Mouse (Mus musculus): Measurements from ENCODE around the gene Hspb2. TPM values are rescaled to one million over a fixed set of nuclear protein-coding genes. Genes with fewer than 3 reads are reported as not detected.
A peak's percentile ranks its signal among the peaks of the same experiment; 100 is the strongest.

Hspb2 gene
- total RNA-seq (2021), result 100 to 1,000 TPM; 141 to 154 TPM

DNA sequence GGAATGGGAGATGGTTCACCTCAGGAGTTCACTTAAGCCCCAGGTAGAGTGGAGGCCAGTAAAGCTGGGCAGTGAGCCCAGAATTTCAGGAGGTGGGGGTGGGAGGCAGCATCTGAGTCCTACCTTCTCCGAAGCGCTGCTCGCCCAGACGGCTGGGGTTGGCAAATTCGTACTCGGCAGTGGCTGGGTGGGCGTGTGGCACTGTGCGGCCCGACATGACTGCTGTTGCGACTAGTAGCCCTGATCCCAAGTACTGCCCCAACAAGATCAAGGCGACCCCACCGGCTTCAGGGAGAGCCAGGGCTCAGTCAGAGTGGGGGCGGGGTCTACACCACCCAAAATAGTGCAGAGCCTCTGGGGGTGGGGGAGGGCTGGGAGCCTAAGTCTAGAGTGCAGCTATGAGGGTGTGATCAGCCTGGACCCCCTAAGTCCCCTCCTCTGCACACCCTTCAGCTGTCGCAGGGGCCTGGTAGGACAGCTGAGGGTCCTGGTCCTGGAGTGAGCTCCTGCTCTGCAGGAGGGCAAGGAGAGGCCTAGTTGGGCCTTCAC, at the start of gene Hspb2:
TSS of gene Hspb2 (minus strand) at position 301 of the 549 bp plus-strand sequence.
- no peak for DNase-seq (ENCODE audit: low spot score)
- intact Hi-C loops (cut with DNase I), result no loop called here

DNA sequence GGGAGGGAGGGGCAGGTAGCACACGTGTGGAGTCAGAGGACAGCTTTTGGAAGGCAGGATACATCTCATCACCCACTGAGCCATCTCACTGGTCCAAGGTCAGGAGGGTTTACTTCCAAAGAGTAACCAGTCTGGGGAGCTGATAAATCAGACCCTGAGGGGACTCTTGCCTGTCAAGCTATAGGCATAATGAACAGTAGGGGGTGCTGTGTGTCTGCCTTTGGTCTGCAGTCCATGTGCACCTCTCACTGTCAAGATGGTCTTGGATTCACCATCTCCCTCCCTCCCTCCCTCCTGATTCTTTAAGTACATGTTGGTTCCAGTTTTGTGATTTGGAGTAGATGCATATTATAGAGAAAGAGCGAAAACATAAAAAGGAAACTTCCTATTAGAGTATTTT, 48.8 kb upstream of the Hspb2 start:
- intact Hi-C loops (cut with DNase I), result loop anchor here (2.0 to 5.0 kb wide), 2 partner anchors 206 to 350 kb away; partner anchors contain the start of gene Sik2
- DNase-seq (ENCODE audit: low spot score), result no peak

DNA sequence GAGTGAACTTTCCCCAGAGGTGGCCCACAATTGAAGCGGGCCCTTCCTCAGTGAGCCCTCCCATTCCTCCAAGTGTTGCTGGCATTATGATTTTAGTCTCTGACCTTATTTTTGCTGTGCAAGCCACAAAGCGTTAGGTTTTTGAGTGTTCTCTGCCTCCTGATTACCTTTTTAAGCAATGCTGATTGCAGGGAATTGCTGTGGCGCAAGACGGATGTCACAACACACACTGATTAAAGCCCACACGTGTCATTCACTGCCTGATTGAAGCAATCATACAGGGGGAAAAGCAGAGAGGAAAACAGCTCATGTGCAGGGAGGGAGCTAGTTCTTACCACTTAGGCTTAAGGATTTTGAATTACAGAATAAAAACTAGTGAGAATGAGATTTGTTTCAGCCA, 46.2 kb upstream of the Hspb2 start:
- DNase-seq (ENCODE audit: low spot score), result no peak
- intact Hi-C loops (cut with DNase I), result no loop called here

DNA sequence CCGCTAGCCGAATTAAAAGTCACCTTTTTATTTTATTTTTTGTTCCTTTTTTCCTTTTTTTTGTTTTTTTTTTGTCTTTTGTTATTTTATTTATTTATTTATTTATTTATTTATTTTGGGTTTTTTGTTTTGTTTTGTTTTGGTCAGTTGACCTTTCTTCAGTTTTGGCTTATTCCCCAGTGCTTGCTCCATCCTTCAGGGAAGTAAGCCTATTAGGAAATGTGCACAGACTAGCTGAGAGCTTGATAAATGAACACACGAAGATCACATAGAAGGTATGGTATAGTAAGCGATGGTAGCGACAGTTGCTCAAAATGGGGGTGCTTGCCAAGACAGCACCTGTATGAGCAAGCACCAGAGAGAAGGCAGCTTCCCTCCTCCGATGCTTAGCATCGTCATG, 45.5 kb upstream of the Hspb2 start:
- intact Hi-C loops (cut with DNase I), result no loop called here
- DNase-seq (ENCODE audit: low spot score), result no peak

DNA sequence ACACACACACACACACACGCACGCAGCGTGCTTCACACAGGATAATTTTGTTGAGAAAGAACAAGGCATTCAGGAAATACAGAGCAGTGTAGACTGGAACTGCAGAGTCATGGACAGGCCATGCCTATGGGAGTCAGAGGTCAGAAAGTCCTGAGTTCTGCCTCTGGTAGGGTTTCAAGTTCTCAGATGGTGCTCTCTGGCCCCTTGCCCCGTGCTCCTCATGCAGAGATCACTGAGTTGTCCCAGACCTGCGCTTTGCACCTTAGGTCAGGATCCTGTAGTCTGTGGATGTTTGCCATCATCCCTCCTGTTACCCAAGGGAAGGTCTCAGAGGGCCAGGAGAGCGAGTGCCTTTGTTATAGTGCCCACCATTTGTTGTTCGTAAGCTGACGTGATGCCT, 44.6 kb upstream of the Hspb2 start:
- intact Hi-C loops (cut with DNase I), result no loop called here
- no peak for DNase-seq (ENCODE audit: low spot score)

DNA sequence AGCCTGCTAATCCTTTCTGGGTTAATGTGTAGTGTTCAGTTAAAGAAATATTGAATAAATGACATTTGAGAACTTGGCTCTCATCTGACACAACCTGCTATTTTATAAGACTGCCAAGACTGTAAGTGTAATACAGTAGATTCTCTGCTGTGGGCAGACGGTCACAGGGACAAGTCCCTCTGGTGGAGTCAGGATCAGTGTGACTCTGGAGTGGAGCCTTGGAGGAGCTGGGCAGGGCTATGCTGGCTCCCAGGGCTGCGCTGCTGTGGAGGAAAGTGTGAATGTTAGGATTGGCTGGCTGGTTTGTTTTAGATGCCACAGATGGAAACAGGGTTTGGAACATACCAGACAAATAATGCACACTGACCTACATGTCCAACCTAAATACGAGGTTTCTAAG, 43.1 kb upstream of the Hspb2 start:
- no peak for DNase-seq (ENCODE audit: low spot score)
- intact Hi-C loops (cut with DNase I), result no loop called here

DNA sequence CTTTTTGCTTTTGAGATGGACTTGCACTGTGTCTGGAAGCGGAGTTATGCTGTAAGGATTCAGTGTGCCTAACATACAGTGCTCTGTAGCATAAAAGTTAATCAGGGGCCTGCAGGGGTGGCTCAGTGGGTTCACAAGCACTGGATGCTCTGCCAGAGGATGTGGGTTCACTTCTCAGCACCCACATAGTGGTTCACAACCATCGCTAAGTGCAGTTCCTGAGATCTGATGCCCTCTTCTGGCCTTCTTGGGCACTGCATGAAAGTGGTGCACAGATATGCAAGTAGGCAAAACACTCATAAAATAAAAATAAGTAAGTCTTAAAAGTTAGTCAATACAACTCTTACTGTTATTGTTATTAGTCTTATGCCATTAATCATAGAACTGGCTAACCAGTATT, 30.0 kb upstream of the Hspb2 start:
- DNase-seq (ENCODE audit: low spot score), result no peak
- intact Hi-C loops (cut with DNase I), result no loop called here

DNA sequence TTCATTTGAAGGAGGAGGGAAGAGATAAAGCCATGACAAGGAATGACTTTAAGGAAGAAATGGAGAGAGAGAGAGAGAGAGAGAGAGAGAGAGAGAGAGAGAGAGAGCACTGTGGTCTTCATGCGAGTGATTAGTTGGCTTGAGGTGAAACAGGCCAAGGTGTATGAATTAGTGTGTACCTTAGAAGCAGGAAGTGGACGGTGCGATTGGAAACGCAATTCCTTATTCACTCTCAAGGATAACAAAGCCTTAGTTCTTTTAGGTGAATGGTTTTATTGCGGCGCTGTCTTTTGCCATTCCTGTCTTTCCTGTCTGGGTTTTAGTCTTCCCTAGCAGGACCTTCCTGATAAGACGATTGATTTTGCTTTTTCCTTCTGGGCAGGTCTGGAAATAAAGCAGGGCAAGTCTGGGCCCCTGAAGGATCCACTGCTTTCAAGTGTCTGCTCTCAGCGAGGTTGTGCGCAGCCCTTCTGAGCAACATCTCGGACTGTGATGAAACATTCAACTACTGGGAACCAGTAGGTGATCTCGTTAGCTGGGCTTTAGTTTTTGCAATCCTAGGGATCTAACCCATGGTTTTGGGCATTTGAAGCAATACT, 24.1 kb upstream of the Hspb2 start:
- intact Hi-C loops (cut with DNase I), result no loop called here
- no peak for DNase-seq (ENCODE audit: low spot score)

DNA sequence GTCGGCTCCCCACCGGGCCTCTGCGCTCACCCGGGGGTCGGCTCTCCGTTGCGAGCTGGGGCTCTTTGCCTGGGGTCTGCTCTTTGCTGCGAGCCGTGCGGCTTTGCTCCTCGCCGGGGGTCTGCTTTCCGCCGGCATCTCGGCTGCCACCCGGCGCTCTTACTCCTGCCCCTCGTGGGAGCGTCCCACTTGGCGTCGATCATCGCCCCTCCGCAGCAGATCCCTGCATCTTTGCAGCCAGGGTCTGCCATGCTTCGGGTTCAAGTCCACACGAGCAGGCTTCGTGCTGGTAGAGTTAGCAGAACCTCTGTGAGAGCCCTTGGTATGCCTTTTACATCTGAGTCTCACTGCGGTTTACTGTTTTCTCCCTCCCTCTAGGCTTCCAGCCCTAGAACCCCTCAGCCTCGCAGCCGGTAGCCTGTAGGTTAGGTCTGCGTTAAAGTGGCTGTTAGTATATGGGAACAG, 23.5 kb upstream of the Hspb2 start:
- no peak for DNase-seq (ENCODE audit: low spot score)
- intact Hi-C loops (cut with DNase I), result no loop called here

DNA sequence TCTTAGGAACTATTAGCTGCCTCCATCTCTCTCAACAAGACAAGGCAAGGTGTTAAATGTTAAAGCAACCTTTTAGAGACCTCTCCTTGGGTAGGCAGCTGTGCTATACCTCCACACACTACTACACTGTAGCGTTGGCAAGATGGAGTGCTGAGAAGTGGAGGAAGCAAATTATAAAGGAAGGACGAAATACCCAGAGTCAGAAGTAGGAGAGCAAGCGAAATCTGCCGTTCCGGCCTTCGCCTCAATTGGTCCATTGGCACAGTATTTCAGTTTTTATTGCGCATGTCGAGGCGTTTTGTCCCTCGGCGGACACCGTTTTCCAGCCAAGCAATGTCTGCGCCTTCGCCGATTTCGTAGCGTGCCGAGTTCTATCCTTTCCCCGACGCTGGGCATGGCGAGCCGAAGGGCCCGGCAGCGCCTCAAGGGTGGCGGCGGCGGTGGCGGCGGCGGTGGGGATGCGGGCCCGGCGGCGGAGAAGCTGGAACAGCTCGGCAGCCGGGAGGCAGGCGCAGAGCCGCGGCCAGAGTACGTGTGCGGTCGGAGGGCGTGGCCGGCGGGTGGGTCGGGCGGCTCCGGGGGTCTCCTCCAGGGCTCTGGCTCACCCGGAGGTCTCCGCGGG, 22.9 kb upstream of the Hspb2 start, which contains the start of the genes Alg9 and 1110032A03Rik:
TSS of gene Alg9 (plus strand) at position 29 of the 622 bp plus-strand sequence.
TSS of gene 1110032A03Rik (minus strand) at position 530 of the 622 bp plus-strand sequence.
- intact Hi-C loops (cut with DNase I), result no loop called here

DNA sequence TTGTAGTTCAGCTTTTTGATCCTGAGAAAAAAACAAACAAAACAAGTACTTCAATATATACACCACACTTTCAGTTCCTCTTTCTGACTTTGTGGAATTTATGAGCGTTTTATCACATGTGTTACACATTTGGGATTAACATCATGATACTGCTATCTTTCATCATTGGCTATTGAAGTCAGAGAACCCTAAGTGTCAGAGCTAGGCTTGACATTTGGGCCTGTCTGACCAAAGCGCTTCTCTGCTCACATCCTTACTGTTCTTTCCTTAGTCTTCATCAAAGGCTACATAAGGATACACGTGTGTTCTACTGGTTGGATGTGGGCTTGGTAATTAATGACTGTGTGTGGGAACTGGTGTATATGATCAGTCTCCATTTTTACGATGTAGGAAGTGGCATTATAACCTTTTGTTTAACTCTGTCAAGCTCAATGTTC, 21.9 kb upstream of the Hspb2 start:
- DNase-seq (ENCODE audit: low spot score), result no peak
- intact Hi-C loops (cut with DNase I), result no loop called here

More for the DNA sequence above, 22.9 kb upstream of the Hspb2 start, which contains the start of the genes Alg9 and 1110032A03Rik:
- peak; percentile 67 for DNase-seq (ENCODE audit: low spot score)

DNA sequence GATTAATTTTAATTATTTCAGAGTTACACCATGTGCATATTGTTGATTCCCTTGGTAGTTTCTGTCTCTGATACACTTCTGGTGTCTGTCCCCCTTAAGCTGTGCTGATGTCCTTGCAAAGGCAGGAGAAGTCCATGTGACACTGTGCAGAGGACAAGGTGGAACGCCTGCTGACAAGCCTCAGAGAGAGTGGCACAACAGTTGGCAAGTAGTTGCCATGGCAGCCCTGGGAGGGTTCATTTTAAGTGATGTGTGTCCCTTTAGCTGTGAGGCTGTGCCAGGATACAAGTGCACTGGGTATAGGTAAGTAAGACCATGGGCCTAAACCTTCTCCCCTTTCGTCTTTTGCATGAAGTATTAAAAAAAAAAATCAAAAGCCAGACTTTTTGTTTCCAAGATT, 17.9 kb upstream of the Hspb2 start:
- no peak for DNase-seq (ENCODE audit: low spot score)
- intact Hi-C loops (cut with DNase I), result no loop called here

DNA sequence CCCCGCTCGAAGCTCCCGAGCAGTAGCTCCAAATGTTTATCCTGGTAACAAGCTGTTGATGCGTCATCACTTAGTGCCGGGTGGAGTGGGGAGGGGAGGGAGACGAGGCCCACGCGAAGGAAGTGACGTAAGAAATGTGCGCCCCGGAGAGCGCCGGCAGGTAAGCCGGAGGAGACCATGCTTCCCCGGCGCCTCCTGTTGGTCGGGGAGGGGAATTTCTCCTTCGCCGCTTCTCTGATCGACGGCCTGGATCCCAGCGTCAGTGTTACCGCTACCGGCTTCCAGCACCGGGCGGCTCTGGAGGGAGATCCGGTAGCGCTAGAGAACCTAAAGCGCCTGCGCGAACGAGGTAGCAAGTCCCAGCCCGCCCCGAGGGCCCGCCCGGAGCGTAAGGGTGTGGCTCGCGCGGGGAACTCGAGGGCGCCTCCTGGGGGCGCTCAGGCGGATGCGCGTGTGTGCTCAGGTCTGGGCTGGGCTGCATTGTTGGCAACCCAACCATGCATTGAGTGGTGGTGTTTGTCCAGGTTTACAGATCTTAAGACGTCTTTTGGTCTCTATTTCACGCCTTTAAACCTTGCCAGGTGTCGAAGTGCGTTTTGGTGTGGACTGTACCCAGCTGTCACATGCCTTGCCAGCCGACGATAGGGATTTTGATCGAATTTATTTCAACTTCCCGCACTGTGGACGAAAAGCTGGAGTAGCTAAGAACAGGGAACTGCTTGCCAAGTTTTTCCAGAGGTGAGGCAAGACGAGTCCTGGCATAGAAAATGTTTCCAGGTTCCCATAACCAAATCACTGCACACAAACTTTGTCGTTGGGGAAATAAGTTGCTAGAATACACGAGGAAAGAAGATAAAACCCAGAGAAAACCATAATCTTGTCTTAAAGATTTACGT, 16.2 kb upstream of the Hspb2 start, which contains the start of gene Fdxacb1:
TSS of gene Fdxacb1 (plus strand) at position 130 of the 896 bp plus-strand sequence.
- intact Hi-C loops (cut with DNase I), result loop anchor here (5.0 kb wide), 2 partner anchors 41 to 111 kb away; partner anchors contain the start of gene Dlat
- DNase-seq (ENCODE audit: low spot score), result peak; percentile 96

DNA sequence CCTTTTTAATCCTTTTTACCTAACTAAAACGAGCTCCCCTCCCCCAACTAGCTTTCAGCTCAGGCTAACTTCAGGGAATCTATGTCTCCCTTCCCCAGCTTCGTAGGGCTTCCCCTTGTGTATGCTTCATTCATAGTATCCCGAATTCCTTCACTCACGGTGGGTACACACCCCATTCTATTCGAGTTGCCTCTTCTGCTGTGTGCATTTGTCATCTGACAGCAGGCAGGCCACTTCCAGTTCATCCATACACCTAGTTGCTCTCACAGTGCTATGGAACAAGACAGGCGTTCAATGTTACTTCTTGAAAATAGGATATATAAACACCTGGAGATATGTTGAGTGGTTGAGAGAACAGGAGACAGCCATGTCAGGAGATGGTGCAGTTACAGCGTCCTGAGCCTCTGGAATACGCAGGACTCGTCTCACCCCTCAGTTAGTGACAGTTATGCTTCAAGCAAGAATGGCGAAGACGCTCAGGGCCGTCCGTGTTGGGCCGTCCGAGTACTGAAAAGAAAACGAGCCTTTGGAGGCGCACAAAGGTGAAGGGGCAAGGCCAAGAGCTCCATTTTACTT, 15.5 kb upstream of the Hspb2 start:
- no peak for DNase-seq (ENCODE audit: low spot score)

DNA sequence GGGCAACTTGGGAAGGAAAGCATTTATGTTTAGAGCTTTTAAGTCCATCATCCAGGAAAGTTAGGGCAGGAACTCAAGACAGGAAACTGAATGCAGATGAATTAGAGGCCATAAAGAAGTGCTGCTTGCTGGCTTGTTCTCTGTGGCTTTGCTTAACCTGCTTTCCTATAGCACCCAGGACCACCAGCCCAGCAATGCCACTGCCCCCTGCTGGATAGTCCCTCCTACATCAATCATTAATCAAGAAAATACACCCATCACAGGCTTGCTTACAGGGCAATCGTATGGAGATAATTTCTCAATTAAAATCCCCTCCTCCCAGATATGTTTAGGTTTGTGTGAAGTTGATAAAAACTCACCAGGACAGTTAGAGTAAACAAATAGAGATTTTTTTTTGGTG, 11.2 kb upstream of the Hspb2 start:
- no peak for DNase-seq (ENCODE audit: low spot score)
- intact Hi-C loops (cut with DNase I), result no loop called here

More for the DNA sequence above, 15.5 kb upstream of the Hspb2 start:
- intact Hi-C loops (cut with DNase I), result loop anchor here (5.0 kb wide), 2 partner anchors 40 to 110 kb away; partner anchors contain the start of gene Dlat

DNA sequence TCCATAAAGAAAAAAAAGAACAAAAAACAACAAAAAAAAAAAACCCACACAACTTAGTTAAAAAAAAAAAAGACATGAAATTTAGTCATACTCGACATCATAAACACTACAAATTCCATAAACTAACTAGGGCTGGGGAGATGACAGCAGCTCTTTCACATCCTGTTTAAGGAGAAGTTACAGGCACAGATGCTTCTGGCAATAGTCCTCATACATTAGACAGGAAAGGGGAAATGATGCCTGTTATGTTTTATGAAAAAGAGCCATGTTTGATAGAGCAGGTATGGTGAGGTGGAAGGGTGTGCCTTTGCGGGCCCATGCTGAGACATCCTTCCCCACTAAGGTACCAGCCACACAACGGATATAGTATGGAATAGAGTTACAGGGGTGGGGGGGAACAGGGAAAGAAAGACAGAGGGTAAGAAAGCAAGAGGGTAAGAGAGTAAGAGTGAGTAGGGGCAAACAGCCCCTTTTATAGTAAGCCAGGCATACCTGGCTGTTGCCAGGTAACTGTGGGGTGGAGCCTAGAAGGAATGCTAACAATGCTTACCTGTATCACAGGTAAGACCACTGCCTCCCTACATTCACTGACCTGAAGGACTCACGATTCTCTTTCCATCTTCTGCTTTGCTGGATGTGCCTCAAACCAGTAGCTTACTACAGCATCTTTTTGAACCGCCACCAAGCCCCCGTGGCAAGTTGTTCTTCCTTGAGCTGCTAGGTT, 9.5 kb upstream of the Hspb2 start:
- intact Hi-C loops (cut with DNase I), result no loop called here
- DNase-seq (ENCODE audit: low spot score), result no peak

DNA sequence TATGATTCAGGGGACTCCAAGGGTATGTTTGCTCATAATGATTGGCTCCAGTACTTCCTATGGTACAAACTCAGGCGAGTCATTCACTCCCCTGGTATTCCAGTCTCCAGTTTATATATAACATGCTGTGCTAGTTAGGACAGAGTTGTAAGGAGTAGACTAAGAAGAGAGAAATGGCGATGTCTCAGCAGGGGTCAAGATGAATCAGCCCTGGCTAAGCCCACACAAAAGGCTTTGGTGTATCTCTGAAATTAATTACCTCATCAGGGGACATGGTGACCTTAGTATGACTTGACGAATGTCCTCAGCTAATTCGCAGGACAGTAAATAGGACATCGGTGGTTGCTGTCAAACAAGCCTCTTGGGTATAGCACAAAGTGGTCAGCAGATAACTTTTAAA, 4.6 kb upstream of the Hspb2 start:
- no peak for DNase-seq (ENCODE audit: low spot score)

DNA sequence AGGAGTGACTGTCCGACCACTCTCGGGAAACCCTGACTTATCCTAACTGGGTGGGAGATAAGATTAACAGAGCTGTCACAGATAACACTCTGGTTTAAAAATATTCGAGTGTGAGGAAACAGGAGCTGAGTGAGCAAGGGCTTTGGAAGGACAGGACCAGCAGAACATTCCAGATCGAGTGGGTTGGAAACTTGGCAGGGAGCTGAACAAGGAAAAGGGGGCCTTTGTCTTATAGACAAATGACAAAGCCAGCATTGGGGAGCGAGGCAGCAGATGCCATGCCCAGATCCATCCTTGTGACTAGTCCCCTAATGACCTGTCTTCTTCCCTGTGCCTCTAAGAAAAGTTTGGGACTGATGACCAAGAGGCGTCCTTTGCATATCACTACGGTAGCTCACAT, 1.8 kb upstream of the Hspb2 start:
- DNase-seq (ENCODE audit: low spot score), result no peak
- intact Hi-C loops (cut with DNase I), result no loop called here

More for the DNA sequence above, 4.6 kb upstream of the Hspb2 start:
- intact Hi-C loops (cut with DNase I), result no loop called here

All from heart, postnatal 25 days (tissue).